Mouse (Mus musculus): ENCODE measurements around the gene Lipt2.

Lipt2 gene

DNA sequence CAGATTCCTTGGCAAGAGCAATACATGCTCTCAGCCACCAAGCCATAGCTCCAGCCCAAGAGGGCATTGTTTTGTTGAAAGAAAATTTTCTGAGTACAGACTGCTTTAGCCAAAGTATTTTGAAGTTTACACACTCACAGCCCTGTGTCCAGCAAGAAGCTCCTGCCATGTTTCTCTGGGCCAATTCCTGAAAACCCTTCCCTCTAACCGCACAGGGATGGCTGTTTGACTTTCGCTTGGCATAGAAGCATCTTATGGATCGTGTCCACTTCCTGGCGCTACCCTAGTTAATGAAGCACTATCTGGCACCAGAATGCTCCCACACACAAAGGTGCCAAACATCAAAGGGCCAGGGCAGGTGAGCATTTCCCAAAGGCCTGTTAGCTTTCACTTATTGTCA, 10.5 kb upstream of the Lipt2 start:
- TF ChIP-seq GATA4 (IDR thresholded peaks at IDR 0.05; ENCODE audit: insufficient replicate concordance, low read length) = no peak

DNA sequence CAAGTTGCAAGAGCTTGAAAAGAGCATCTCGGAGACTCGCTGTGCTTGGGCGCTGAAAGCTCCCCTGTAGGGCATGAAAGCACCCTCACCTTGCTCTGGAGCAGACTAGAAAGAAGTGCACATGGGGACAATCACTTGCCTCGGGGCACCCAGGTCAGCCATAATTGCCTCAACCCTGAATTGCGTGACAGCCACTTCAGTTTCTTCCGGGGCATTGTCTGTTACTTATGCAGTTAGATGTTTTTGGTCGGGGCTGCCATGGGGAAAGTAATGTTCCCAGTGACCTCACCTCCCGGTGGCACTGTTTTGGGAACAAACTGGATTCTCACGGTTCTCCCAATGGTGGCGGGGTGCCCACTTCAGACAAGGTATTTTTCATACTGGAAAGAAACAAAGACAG, 9.0 kb upstream of the Lipt2 start:
- TF ChIP-seq GATA4 (IDR thresholded peaks at IDR 0.05; ENCODE audit: insufficient replicate concordance, low read length) = no peak

- TF ChIP-seq GATA4 (IDR thresholded peaks at IDR 0.05; ENCODE audit: insufficient replicate concordance, low read length) = peak; percentile 41; the same call in 1 of the 2 replicates
Measured at GRCm38 (mm10) chr7:100150626-100151025, 8.5 kb upstream of the Lipt2 start.

GRCm38 (mm10) chr7:100157669-100158068, 1.4 kb upstream of the Lipt2 start:
- TF ChIP-seq GATA4 (IDR thresholded peaks at IDR 0.05; ENCODE audit: insufficient replicate concordance, low read length) = no peak

GRCm38 (mm10) chr7:100160006-100160405, 929 bp downstream of the Lipt2 start:
- TF ChIP-seq GATA4 (IDR thresholded peaks at IDR 0.05; ENCODE audit: insufficient replicate concordance, low read length) = no peak

- TF ChIP-seq GATA4 (IDR thresholded peaks at IDR 0.05; ENCODE audit: insufficient replicate concordance, low read length) = no peak
Measured at GRCm38 (mm10) chr7:100163506-100163905, 4.4 kb downstream of the Lipt2 start.

- no peak for TF ChIP-seq GATA4 (IDR thresholded peaks at IDR 0.05; ENCODE audit: insufficient replicate concordance, low read length)
Measured at GRCm38 (mm10) chr7:100168654-100169053, 9.6 kb downstream of the Lipt2 start.

DNA sequence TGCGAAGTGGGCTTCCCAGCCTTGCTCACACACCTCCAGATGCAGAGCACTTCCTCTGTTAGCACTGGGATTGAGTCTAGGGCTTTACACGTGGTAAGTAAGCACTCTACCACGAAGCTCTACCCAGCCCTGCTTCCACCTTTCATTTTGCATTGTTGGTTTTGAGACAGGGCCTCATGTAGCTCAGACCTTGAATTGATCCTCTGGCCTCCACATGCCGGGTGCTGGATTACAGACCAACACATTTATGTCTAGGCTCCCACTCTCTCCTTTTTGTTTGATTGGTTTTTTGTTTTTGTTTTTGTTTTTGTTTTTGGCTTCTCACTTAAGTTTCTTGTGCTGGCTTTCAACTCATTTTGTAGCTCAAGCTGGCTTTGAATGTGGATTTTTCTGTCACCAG, 11.7 kb downstream of the Lipt2 start:
- TF ChIP-seq GATA4 (IDR thresholded peaks at IDR 0.05; ENCODE audit: insufficient replicate concordance, low read length) = no peak

DNA sequence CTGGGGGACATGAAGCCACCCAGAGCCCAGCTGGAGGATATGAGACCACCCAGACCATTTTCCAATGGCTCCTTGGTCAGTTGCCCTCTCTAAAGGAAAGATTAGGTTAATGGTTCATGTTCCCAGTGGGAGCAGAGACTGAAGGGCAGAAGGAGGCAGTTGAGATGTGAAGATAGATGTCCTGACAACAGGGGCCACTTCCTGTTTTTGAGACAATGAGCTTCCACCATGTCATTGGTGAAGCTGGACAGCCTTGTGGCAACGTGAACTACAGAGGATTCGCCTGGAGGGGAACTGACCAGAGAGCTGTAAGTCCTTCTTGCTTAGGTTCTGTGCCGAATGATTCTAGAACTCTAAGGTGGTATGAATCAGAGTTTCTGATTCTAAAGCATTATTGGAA, 17.2 kb downstream of the Lipt2 start, which contains the start of gene Kcne3:
Gene Kcne3, plus strand, starts transcription at position 234 of the 400 bp plus-strand sequence.
- TF ChIP-seq GATA4 (IDR thresholded peaks at IDR 0.05; ENCODE audit: insufficient replicate concordance, low read length) = no peak

DNA sequence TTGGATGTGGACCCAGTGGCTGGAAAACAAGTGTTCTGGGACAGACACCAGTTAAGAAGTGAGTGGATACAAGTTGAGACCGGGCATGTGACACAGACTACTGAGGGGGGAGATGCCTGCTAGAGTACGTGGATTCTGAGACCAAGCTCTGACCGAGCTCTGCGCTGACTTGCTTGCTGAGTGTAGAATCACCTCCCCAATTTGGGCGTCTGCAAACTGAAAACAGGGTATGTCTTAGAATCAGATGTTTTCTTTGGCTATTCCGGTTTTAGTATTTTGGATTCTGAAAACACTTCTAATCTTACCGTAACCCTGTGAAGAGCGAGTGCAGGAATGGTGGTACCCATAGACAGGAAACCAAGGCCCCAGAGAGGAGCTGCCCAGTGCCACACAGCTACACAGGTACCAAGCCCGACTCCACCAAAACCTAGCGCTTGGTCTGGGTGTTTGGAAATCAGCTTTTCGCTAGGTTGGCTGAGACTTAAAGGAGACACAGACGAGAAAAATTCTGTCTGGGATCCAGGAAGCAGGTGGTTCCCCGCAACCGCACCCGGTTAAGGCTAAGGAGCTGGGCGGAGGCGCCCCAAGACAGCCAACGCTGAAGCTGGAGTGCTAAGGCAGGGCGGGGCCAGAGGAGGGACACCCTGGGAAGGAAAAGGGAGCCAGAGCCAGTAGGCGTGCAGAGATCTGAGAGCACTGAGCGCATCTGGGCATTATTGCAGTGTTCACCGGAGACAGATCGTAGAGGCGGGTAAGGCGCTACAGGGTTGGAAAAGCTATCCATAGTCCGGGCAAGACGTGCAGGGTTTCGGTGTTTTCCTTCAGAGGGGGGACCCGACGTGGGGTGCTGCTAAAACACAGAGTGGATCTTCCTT, 19.2 kb downstream of the Lipt2 start:
- no peak for TF ChIP-seq GATA4 (IDR thresholded peaks at IDR 0.05; ENCODE audit: insufficient replicate concordance, low read length)

DNA sequence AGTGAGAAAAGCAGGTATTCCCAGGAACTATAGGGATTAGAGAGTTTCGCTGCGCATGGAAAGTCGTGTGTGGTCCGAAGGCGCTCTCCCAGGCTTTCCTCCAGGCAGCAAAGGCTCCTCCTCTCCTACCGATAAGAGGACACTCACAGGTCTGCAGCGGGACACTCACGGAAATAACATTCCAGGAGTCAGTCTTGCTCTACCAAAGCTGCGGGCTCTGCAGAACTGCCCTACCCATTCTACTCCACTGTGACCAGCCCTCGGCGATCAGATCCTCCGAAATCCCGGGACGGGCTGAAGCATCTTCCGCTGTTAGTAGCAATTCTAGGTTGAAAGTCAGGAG, 19.8 kb downstream of the Lipt2 start:
- TF ChIP-seq GATA4 (IDR thresholded peaks at IDR 0.05; ENCODE audit: insufficient replicate concordance, low read length) = no peak

DNA sequence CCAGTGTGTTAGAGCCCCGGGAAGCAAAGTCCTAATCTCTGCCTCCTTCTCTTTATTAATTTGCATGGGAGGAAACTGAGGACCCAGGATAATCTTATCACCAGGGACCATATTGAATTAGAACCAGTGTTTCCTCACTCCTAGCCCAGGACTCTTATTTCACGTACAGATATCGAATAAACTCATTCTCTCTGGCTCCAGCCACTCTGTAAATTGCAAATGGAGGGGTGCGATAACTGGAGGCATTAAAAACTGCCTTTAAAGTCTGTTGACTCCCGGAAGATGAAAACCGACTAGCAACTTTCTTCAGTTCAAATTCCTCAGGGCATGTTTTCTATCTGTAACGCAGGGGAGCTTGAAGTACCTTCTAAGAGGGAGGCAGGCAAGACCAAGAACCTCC, 20.3 kb downstream of the Lipt2 start:
- TF ChIP-seq GATA4 (IDR thresholded peaks at IDR 0.05; ENCODE audit: insufficient replicate concordance, low read length) = no peak

DNA sequence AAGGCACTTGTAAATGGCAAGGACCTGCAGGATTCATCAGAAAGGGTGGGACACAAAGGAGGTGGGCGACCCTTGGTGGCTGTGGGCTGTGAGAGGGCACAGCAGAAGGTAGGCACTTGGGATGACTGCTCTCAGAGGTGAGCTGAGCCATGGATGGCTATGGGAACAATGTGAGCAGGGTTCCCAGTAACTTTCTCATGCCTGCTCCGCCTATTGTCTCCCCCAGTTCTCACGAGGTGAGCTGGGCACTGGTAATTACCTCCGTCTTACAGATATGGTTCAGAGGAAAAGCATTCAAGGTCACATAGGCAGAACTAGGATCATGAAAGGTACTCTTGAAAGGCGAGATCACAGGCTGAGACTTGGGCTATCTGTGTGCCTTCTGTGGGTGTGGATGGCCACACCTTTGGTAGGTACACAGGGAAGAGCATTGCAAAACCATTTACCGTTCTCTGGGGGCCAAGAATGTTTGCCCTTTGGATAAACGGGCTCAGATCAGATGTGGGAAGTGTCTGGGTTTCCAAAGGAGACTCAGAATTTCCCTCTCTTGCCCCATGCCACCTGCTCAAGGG, 20.8 kb downstream of the Lipt2 start:
- TF ChIP-seq GATA4 (IDR thresholded peaks at IDR 0.05; ENCODE audit: insufficient replicate concordance, low read length) = no peak

DNA sequence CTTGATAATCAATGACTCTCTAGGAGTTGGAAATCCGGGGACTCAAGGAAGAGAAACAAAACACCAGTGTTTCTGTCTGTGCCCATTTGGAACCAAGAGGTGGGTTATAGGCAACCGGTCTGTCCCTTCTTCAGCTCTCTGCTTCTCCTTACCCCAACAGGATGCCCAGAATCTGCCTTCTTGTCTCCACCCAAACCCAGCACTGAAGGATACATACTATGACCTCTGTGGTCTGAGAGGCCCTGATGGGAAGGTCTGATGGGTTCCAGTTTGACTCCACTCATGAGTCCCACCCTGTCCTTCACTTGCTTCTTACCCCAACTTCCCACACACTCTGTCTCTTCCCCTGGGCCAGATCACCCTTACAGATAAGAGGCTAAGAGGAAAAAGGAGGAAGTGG, 22.1 kb downstream of the Lipt2 start:
- TF ChIP-seq GATA4 (IDR thresholded peaks at IDR 0.05; ENCODE audit: insufficient replicate concordance, low read length) = no peak

DNA sequence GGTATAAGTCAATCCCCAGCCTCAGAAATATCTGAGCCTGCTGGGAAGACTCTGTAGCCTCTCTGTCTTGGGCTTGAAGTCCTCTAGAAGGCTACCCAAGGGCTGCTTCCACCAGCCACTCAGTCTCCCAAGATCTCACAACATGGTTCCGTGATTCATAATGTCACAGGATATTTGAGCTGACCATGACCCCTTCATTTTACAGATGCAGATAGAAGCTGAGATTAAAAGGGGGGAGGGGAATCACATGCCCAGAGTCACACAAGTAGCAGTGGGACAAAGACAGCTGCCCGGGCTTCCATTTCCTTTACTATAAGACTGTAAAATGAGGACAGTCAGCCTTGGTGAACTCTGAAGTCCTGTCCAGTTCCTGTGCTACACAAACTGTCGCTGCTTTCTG, 22.5 kb downstream of the Lipt2 start:
- TF ChIP-seq GATA4 (IDR thresholded peaks at IDR 0.05; ENCODE audit: insufficient replicate concordance, low read length) = no peak

- no peak for TF ChIP-seq GATA4 (IDR thresholded peaks at IDR 0.05; ENCODE audit: insufficient replicate concordance, low read length)
Measured at GRCm38 (mm10) chr7:100182388-100182787, 23.3 kb downstream of the Lipt2 start.

DNA sequence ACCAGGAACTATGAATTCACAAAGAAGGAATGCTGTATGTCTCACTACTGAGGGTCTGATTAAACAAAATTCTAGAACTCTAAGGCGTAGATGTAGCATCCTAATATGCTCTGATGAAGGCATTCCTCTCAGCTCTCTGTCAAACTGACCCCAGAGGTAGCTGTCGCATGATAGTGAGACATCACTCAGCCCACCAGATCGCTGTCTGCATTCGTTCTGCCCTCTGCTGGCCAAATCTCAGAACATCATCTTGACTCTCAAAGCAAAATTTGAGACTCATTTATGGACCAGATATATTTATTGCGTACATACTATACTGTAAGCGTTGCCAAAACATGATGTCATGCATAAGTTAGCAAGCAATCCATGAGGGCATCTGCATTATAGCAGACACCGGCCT, 28.5 kb downstream of the Lipt2 start:
- TF ChIP-seq GATA4 (IDR thresholded peaks at IDR 0.05; ENCODE audit: insufficient replicate concordance, low read length) = no peak
